ENCODE assay signal across 25 mouse cellular contexts in genomic region chr3:10512186-10512585, GRCm38 (mm10).
"Had no signal": no experiment of that assay in that cellular context is flagged by ENCODE, and none has a peak within 500 bp of the region (broad histone marks: within the 10 kb centered on the region; RNA-seq: fewer than 3 reads in every experiment).

No protein-coding gene starts in this region.

- H3K4me2 ChIP-seq: embryonic facial prominence, embryonic 12.5 days; embryonic facial prominence, embryonic 13.5 days; embryonic facial prominence, embryonic 15.5 days; forebrain, embryonic 12.5 days; forebrain, embryonic 13.5 days; forebrain, embryonic 15.5 days had no signal

- H3K27me3 ChIP-seq: embryonic facial prominence, embryonic 12.5 days; embryonic facial prominence, embryonic 13.5 days; embryonic facial prominence, embryonic 15.5 days; forebrain, embryonic 12.5 days; forebrain, embryonic 13.5 days; forebrain, embryonic 15.5 days had no signal

- H3K9ac ChIP-seq: embryonic facial prominence, embryonic 12.5 days; embryonic facial prominence, embryonic 13.5 days; embryonic facial prominence, embryonic 15.5 days; forebrain, embryonic 12.5 days; forebrain, embryonic 13.5 days; forebrain, embryonic 15.5 days; forebrain, postnatal 0 days had no signal

- H3K9me3 ChIP-seq: embryonic facial prominence, embryonic 10.5 days; embryonic facial prominence, embryonic 12.5 days; embryonic facial prominence, embryonic 13.5 days; embryonic facial prominence, embryonic 15.5 days; forebrain, embryonic 10.5 days; forebrain, embryonic 12.5 days; forebrain, embryonic 13.5 days; forebrain, embryonic 15.5 days had no signal

- H3K36me3 ChIP-seq: embryonic facial prominence, embryonic 10.5 days; embryonic facial prominence, embryonic 12.5 days; embryonic facial prominence, embryonic 13.5 days; embryonic facial prominence, embryonic 15.5 days; forebrain, embryonic 10.5 days; forebrain, embryonic 12.5 days; forebrain, embryonic 15.5 days had no signal

- H3K4me3 ChIP-seq: embryonic facial prominence, embryonic 10.5 days; embryonic facial prominence, embryonic 12.5 days; embryonic facial prominence, embryonic 13.5 days; embryonic facial prominence, embryonic 15.5 days; erythroblast, embryonic 14.5 days; forebrain, embryonic 10.5 days; forebrain, embryonic 12.5 days; forebrain, embryonic 13.5 days; forebrain, embryonic 15.5 days; gastrocnemius, adult 2 months; heart, adult 2 months had no signal

- H3K27ac ChIP-seq: embryonic facial prominence, embryonic 10.5 days; embryonic facial prominence, embryonic 12.5 days; embryonic facial prominence, embryonic 13.5 days; embryonic facial prominence, embryonic 15.5 days; forebrain, embryonic 10.5 days; forebrain, embryonic 12.5 days; forebrain, embryonic 13.5 days; forebrain, embryonic 15.5 days; heart, adult 2 months had no signal

- ATAC-seq: forebrain, embryonic 13.5 days; forebrain, embryonic 14.5 days; forebrain, embryonic 15.5 days; forebrain, embryonic 16.5 days; forebrain, postnatal 0 days had no signal

- H3K4me1 ChIP-seq: embryonic facial prominence, embryonic 10.5 days; embryonic facial prominence, embryonic 12.5 days; embryonic facial prominence, embryonic 13.5 days; embryonic facial prominence, embryonic 15.5 days; forebrain, embryonic 10.5 days; forebrain, embryonic 12.5 days; forebrain, embryonic 13.5 days; forebrain, embryonic 15.5 days had no signal

- DNase-seq: cerebellum, adult 8-10 months; cerebellum, adult 9-10 months; cerebellum, adult 9-11 months; cerebellum, postnatal 10 days; cerebellum, postnatal 14 days; embryo, embryonic 11 days; forebrain, postnatal 0 days; gastrocnemius, adult 2 months; gastrocnemius, postnatal 10 days; gastrocnemius, postnatal 14 days; gastrocnemius, postnatal 25 days; gastrocnemius, postnatal 36 days; heart, adult 18-20 months; heart, adult 2 months had no signal
